Mouse (Mus musculus): ENCODE results near the gene Tomm6.

Gene Tomm6

GRCm38 (mm10) chr17:47694503-47695336, 6.5 kb upstream of the Tomm6 start, which contains the start of gene Prickle4:
Prickle4 (minus strand) TSS chr17:47694736.
- DNase-seq (ENCODE audit: low spot score in 2 of 2) = peak; percentile 96

GRCm38 (mm10) chr17:47694442-47694502, 6.1 kb upstream of the Tomm6 start, which contains the start of gene Gm21981:
Gm21981 (minus strand) TSS chr17:47694455.
- DNase-seq (ENCODE audit: low spot score in 2 of 2) = no peak

- DNase-seq (ENCODE audit: low spot score in 2 of 2) = no peak
Measured at GRCm38 (mm10) chr17:47693671-47694441, 5.7 kb upstream of the Tomm6 start.

- DNase-seq (ENCODE audit: low spot score in 2 of 2) = no peak
Measured at GRCm38 (mm10) chr17:47691650-47692049, 3.5 kb upstream of the Tomm6 start.

- DNase-seq (ENCODE audit: low spot score in 2 of 2) = no peak
Measured at GRCm38 (mm10) chr17:47689894-47690293, 1.7 kb upstream of the Tomm6 start.

- peak; percentile 74 to 78 for DNase-seq (ENCODE audit: low spot score in 2 of 2)
Measured at GRCm38 (mm10) chr17:47688608-47689575, 706 bp upstream of the Tomm6 start, which contains the start of gene Frs3. Frs3 (plus strand) TSS chr17:47689030.

- DNase-seq (ENCODE audit: low spot score in 2 of 2) = peak; percentile 97 to 98
Measured at GRCm38 (mm10) chr17:47687409-47688343, 510 bp downstream of the Tomm6 start.

GRCm38 (mm10) chr17:47682836-47683235, 5.3 kb downstream of the Tomm6 start:
- no peak for DNase-seq (ENCODE audit: low spot score in 2 of 2)

GRCm38 (mm10) chr17:47678702-47679101, 9.5 kb downstream of the Tomm6 start:
- no peak for DNase-seq (ENCODE audit: low spot score in 2 of 2)

- no peak for DNase-seq (ENCODE audit: low spot score in 2 of 2)
Measured at GRCm38 (mm10) chr17:47678238-47678637, 9.9 kb downstream of the Tomm6 start.

- DNase-seq (ENCODE audit: low spot score in 2 of 2) = peak; percentile 87 to 88
Measured at GRCm38 (mm10) chr17:47676581-47676980, 11.6 kb downstream of the Tomm6 start.

- peak in 1 of 2 experiments; percentile 55 for DNase-seq (ENCODE audit: low spot score in 2 of 2)
Measured at GRCm38 (mm10) chr17:47672311-47673111, 15.7 kb downstream of the Tomm6 start.

GRCm38 (mm10) chr17:47671988-47672310, 16.2 kb downstream of the Tomm6 start:
- DNase-seq (ENCODE audit: low spot score in 2 of 2) = no peak

- no peak for DNase-seq (ENCODE audit: low spot score in 2 of 2)
Measured at GRCm38 (mm10) chr17:47669166-47669565, 19.0 kb downstream of the Tomm6 start.

- DNase-seq (ENCODE audit: low spot score in 2 of 2) = no peak
Measured at GRCm38 (mm10) chr17:47664474-47664873, 23.7 kb downstream of the Tomm6 start.

- DNase-seq (ENCODE audit: low spot score in 2 of 2) = no peak
Measured at GRCm38 (mm10) chr17:47663009-47663713, 25.0 kb downstream of the Tomm6 start.

GRCm38 (mm10) chr17:47658741-47659243, 29.4 kb downstream of the Tomm6 start:
- no peak for DNase-seq (ENCODE audit: low spot score in 2 of 2)

GRCm38 (mm10) chr17:47657901-47658300, 30.3 kb downstream of the Tomm6 start:
- DNase-seq (ENCODE audit: low spot score in 2 of 2) = no peak

- no peak for DNase-seq (ENCODE audit: low spot score in 2 of 2)
Measured at GRCm38 (mm10) chr17:47655697-47656096, 32.5 kb downstream of the Tomm6 start.
